Mouse (Mus musculus) frontal cortex, adult 2 months (tissue): ENCODE measurements around the gene Adcy4. TPM values are rescaled to one million over a fixed set of nuclear protein-coding genes. Genes with fewer than 3 reads are reported as not detected.

Experiments used
- DNase-seq, 2 experiments: peaks; one replicate each; pipeline ENCODE4 v3.0.0; 2022; ENCODE audit warnings: low spot score in 1 of 2; ENCODE audit errors: extremely low spot score in 1 of 2
- polyA plus RNA-seq: library from polyadenylated mRNA; depleted of rRNA; stranded (reverse); fragments of >200 nt; gene quantifications from 2 replicates; pipeline ENCODE4 v1.2.3, GENCODE M21; 2012

The Adcy4 gene
- polyA plus RNA-seq, 1 experiment: 4.3 TPM

GRCm38 (mm10) chr14:55793461-55793860 is 9.6 kb upstream of the Adcy4 start:
- no peak for DNase-seq

- no peak for DNase-seq
These were observed 4.6 kb upstream of the Adcy4 start, which contains the start of gene Ripk3 for GRCm38 (mm10) chr14:55788256-55789050. TSS of gene Ripk3 (minus strand) at chr14:55788865.

- no peak for DNase-seq
These were observed 3.8 kb upstream of the Adcy4 start for GRCm38 (mm10) chr14:55787731-55788130.

GRCm38 (mm10) chr14:55785195-55785594 is 1.3 kb upstream of the Adcy4 start:
- DNase-seq: no peak

- no peak for DNase-seq
These were observed 531 bp downstream of the Adcy4 start for GRCm38 (mm10) chr14:55783171-55783957.

- DNase-seq: no peak
These were observed 1.4 kb downstream of the Adcy4 start for GRCm38 (mm10) chr14:55782361-55782960.

- peak in 1 of 2 experiments; percentile 76 for DNase-seq
These were observed 2.6 kb downstream of the Adcy4 start for GRCm38 (mm10) chr14:55781310-55781709.

- no peak for DNase-seq
These were observed 3.2 kb downstream of the Adcy4 start for GRCm38 (mm10) chr14:55780736-55781135.

- no peak for DNase-seq
These were observed 4.2 kb downstream of the Adcy4 start for GRCm38 (mm10) chr14:55779656-55780055.

GRCm38 (mm10) chr14:55778686-55779085 is 5.2 kb downstream of the Adcy4 start:
- DNase-seq: no peak

- DNase-seq: no peak
These were observed 6.1 kb downstream of the Adcy4 start for GRCm38 (mm10) chr14:55777806-55778205.

- no peak for DNase-seq
These were observed 6.7 kb downstream of the Adcy4 start for GRCm38 (mm10) chr14:55777176-55777575.

- DNase-seq: no peak
These were observed 7.2 kb downstream of the Adcy4 start for GRCm38 (mm10) chr14:55776711-55777110.

GRCm38 (mm10) chr14:55769087-55769703 is 14.7 kb downstream of the Adcy4 start:
- DNase-seq: no peak

GRCm38 (mm10) chr14:55768555-55768954 is 15.3 kb downstream of the Adcy4 start:
- no peak for DNase-seq

- DNase-seq: peak in 1 of 2 experiments; percentile 37
These were observed 16.1 kb downstream of the Adcy4 start for GRCm38 (mm10) chr14:55767519-55768414.

GRCm38 (mm10) chr14:55765696-55766095 is 18.2 kb downstream of the Adcy4 start, which contains the start of gene Ltb4r1:
TSS of gene Ltb4r1 (plus strand) at chr14:55765962.
- no peak for DNase-seq

GRCm38 (mm10) chr14:55763166-55763565 is 20.7 kb downstream of the Adcy4 start:
- DNase-seq: no peak

GRCm38 (mm10) chr14:55762001-55762821 is 21.7 kb downstream of the Adcy4 start:
- DNase-seq: no peak
